Mouse (Mus musculus) erythroblast, embryonic 14.5 days (primary cell): ENCODE results near the gene Prg3. TPM values are rescaled to one million over a fixed set of nuclear protein-coding genes. Genes with fewer than 3 reads are reported as not detected.

Experiments used
- H3K27me3 ChIP-seq: 2 replicates; pipeline ENCODE4 v1.6.1; 2012; ENCODE audit warnings: inconsistent platforms; ENCODE audit not compliant: control insufficient read depth
- H3K36me3 ChIP-seq: 2 replicates; pipeline ENCODE4 v1.6.1; 2012; ENCODE audit warnings: mild to moderate bottlenecking, inconsistent platforms; ENCODE audit not compliant: control insufficient read depth
- H3K4me1 ChIP-seq: 2 replicates; pipeline ENCODE4 v1.6.1; 2012; ENCODE audit warnings: inconsistent platforms; ENCODE audit not compliant: control insufficient read depth
- H3K4me3 ChIP-seq: replicated peaks from 2 replicates; pipeline ENCODE3; 2012; ENCODE audit warnings: moderate library complexity, mild to moderate bottlenecking, inconsistent platforms
- H3K9me3 ChIP-seq: 2 replicates; pipeline ENCODE4 v1.6.1; 2012; ENCODE audit warnings: low read length, inconsistent platforms, mixed read lengths; ENCODE audit not compliant: control insufficient read depth
- GATA1 ChIP-seq: IDR thresholded peaks from 2 replicates; pipeline ENCODE4 v1.6.1; 2012; ENCODE audit warnings: low read length, inconsistent platforms, mixed read lengths
- TAL1 ChIP-seq: IDR thresholded peaks from 3 replicates; pipeline ENCODE4 v1.6.1; 2012; ENCODE audit warnings: low read length, inconsistent platforms, mixed read lengths
- polyA plus RNA-seq: library from polyadenylated mRNA; stranded (reverse); fragments of >175 nt; gene quantifications from 2 replicates; pipeline ENCODE4 v1.2.3, GENCODE M21; 2012

Prg3 gene
- 0.04 TPM in 1 of 2 replicates, not detected in the other for polyA plus RNA-seq

- TF ChIP-seq TAL1 (no peak), GATA1 (no peak)
- Histone ChIP-seq H3K9me3 (no peaks in the 10 kb centered on the region), H3K4me1 (peaks cover 3% of the 10 kb centered on the region; the same call in 1 of the 2 replicates), H3K4me3 (no peak within 1 kb of the TSS), H3K27me3 (peaks cover 61% of the 10 kb centered on the region), H3K36me3 (no peaks in the 10 kb centered on the region)
Observed at GRCm38 (mm10) chr2:84987930-84988329, at the start of gene Prg3. Gene Prg3, plus strand, starts transcription at chr2:84988215.

GRCm38 (mm10) chr2:84938249-84938946 is 49.6 kb upstream of the Prg3 start:
- peaks cover 63% of the 10 kb centered on the region for H3K36me3 ChIP-seq
- H3K4me3 ChIP-seq = peak overlapping the region; percentile 87
- peak; percentile 96 for TF ChIP-seq GATA1
- peak; percentile 88 for TF ChIP-seq TAL1
- H3K9me3 ChIP-seq = no peaks in the 10 kb centered on the region
- H3K27me3 ChIP-seq = no peaks in the 10 kb centered on the region
- peaks cover 63% of the 10 kb centered on the region for H3K4me1 ChIP-seq

- no peak for TF ChIP-seq TAL1
- no peak for TF ChIP-seq GATA1
- peaks cover 67% of the 10 kb centered on the region for H3K4me1 ChIP-seq
- no peaks in the 10 kb centered on the region for H3K27me3 ChIP-seq
- peaks cover 72% of the 10 kb centered on the region for H3K36me3 ChIP-seq
- H3K9me3 ChIP-seq = no peaks in the 10 kb centered on the region
- H3K4me3 ChIP-seq = peak overlapping the region; percentile 87
Observed at GRCm38 (mm10) chr2:84939306-84939705, 48.7 kb upstream of the Prg3 start.

DNA sequence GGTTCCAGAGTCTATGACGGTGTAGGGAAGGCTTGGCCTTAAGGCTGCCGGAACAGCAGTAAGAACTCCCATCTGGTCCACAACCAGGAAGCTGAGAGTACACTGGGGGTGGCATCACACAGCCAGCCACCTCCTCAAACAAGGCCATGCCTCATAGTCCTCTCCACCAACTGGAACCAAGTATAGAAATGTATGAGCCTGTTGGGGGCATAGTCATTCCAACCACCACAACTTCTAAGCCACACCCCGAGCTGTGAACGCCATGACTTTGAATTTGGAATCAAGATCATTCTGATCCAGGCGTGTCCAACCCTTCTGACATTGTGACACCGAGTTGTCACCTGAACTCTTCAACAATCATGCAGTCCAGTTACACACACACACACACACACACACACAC is 48.3 kb upstream of the Prg3 start:
- no peaks in the 10 kb centered on the region for H3K27me3 ChIP-seq
- H3K4me1 ChIP-seq = peaks cover 67% of the 10 kb centered on the region
- peak overlapping the region; percentile 87 for H3K4me3 ChIP-seq
- TF ChIP-seq TAL1 (no peak), GATA1 (no peak)
- H3K36me3 ChIP-seq = peaks cover 76% of the 10 kb centered on the region
- H3K9me3 ChIP-seq = no peaks in the 10 kb centered on the region

GRCm38 (mm10) chr2:84941332-84941731 is 46.7 kb upstream of the Prg3 start:
- Histone ChIP-seq H3K36me3 (peaks cover 92% of the 10 kb centered on the region), H3K4me1 (peaks cover 73% of the 10 kb centered on the region), H3K9me3 (no peaks in the 10 kb centered on the region), H3K27me3 (no peaks in the 10 kb centered on the region), H3K4me3 (peak overlapping the region; percentile 87)
- TF ChIP-seq TAL1 = no peak
- no peak for TF ChIP-seq GATA1

GRCm38 (mm10) chr2:84941795-84942194 is 46.2 kb upstream of the Prg3 start:
- H3K4me1 ChIP-seq = peaks cover 76% of the 10 kb centered on the region

GRCm38 (mm10) chr2:84947154-84947771 is 40.8 kb upstream of the Prg3 start:
- Histone ChIP-seq H3K36me3 (peaks cover 100% of the 10 kb centered on the region), H3K4me1 (peaks cover 74% of the 10 kb centered on the region), H3K27me3 (no peaks in the 10 kb centered on the region; the same call in 1 of the 2 replicates), H3K9me3 (no peaks in the 10 kb centered on the region), H3K4me3 (no peak overlapping the region)
- TF ChIP-seq TAL1 (no peak), GATA1 (peak; percentile 32; the same call in 1 of the 2 replicates)

More at GRCm38 (mm10) chr2:84941795-84942194, 46.2 kb upstream of the Prg3 start:
- Histone ChIP-seq H3K4me3 (peak overlapping the region; percentile 14), H3K27me3 (no peaks in the 10 kb centered on the region), H3K36me3 (peaks cover 97% of the 10 kb centered on the region), H3K9me3 (no peaks in the 10 kb centered on the region)
- TF ChIP-seq TAL1 (no peak), GATA1 (no peak)

GRCm38 (mm10) chr2:84948252-84948651 is 39.8 kb upstream of the Prg3 start:
- TF ChIP-seq GATA1 = no peak
- TF ChIP-seq TAL1 = no peak
- no peaks in the 10 kb centered on the region for H3K9me3 ChIP-seq
- H3K4me3 ChIP-seq = no peak overlapping the region
- peaks cover 100% of the 10 kb centered on the region for H3K36me3 ChIP-seq
- H3K4me1 ChIP-seq = peaks cover 70% of the 10 kb centered on the region
- no peaks in the 10 kb centered on the region; the same call in 1 of the 2 replicates for H3K27me3 ChIP-seq

- Histone ChIP-seq H3K27me3 (no peaks in the 10 kb centered on the region; the same call in 1 of the 2 replicates), H3K4me3 (no peak overlapping the region), H3K9me3 (no peaks in the 10 kb centered on the region), H3K4me1 (peaks cover 66% of the 10 kb centered on the region), H3K36me3 (peaks cover 100% of the 10 kb centered on the region)
- TF ChIP-seq GATA1 (no peak), TAL1 (no peak)
Observed at GRCm38 (mm10) chr2:84948721-84949120, 39.3 kb upstream of the Prg3 start.
